Mouse (Mus musculus) intestine, embryonic 16.5 days (tissue): ENCODE data around the gene Sept9. TPM values are rescaled to one million over a fixed set of nuclear protein-coding genes. Genes with fewer than 3 reads are reported as not detected.
A peak's percentile ranks its signal among the peaks of the same experiment; 100 is the strongest.

Source experiments
- ATAC-seq: fragments of 200-750 bp; cut with Nextera tagmentation; 2 replicates; pipeline ENCODE4 v1.8.0; 2017; ENCODE audit warnings: moderate TSS enrichment, moderate library complexity
- H3K27ac ChIP-seq: fragments of 300-500 bp; sonication (generic); 2 replicates; pipeline ENCODE4 v1.5.1; 2014; ENCODE audit warnings: mild to moderate bottlenecking, low read length
- H3K27me3 ChIP-seq: fragments of 300-500 bp; sonication (generic); replicated peaks from 2 replicates; pipeline ENCODE4 v1.6.1; 2014; ENCODE audit warnings: low read length, control low read depth, mixed read lengths; ENCODE audit not compliant: control insufficient read depth, insufficient read depth
- H3K36me3 ChIP-seq: fragments of 300-500 bp; sonication (generic); 2 replicates; pipeline ENCODE4 v1.6.1; 2014; ENCODE audit warnings: low read length, control low read depth; ENCODE audit not compliant: control insufficient read depth, insufficient read depth
- H3K4me1 ChIP-seq: fragments of 300-500 bp; sonication (generic); 2 replicates; pipeline ENCODE4 v1.6.1; 2014; ENCODE audit warnings: low read length, control low read depth, mixed read lengths; ENCODE audit not compliant: control insufficient read depth, insufficient read depth
- H3K4me2 ChIP-seq: fragments of 300-500 bp; sonication (generic); 2 replicates; pipeline ENCODE4 v1.6.1; 2014; ENCODE audit warnings: low read depth, low read length, control low read depth
- H3K4me3 ChIP-seq: fragments of 300-500 bp; sonication (generic); 2 replicates; pipeline ENCODE4 v1.5.1; 2014; ENCODE audit warnings: mild to moderate bottlenecking, low read length
- H3K9ac ChIP-seq: fragments of 300-500 bp; sonication (generic); 2 replicates; pipeline ENCODE4 v1.6.1; 2014; ENCODE audit warnings: low read depth, low read length
- H3K9me3 ChIP-seq: fragments of 300-500 bp; sonication (generic); 2 replicates; pipeline ENCODE4 v1.6.1; 2016; ENCODE audit warnings: low read length, control low read depth; ENCODE audit not compliant: control insufficient read depth
- WGBS: fragments of 180-500 bp; shearing (Covaris S2); extraction: QIAGEN DNeasy Blood & Tissue Kit; methylation state at CpG from one replicate; pipeline ENCODE4 v1.1.7; 2014; 5-methylcytosine and 5-hydroxymethylcytosine counted together
- polyA plus RNA-seq: library from polyadenylated mRNA; unstranded; fragments of >200 nt; fragmentation: Nextera tagmentation; extraction: Ambion mirVana; gene quantifications from 2 replicates; pipeline ENCODE4 v1.2.1, GENCODE M21; 2015

The Sept9 gene
- polyA plus RNA-seq, 1 experiment from 2014 or later: 183 TPM

DNA sequence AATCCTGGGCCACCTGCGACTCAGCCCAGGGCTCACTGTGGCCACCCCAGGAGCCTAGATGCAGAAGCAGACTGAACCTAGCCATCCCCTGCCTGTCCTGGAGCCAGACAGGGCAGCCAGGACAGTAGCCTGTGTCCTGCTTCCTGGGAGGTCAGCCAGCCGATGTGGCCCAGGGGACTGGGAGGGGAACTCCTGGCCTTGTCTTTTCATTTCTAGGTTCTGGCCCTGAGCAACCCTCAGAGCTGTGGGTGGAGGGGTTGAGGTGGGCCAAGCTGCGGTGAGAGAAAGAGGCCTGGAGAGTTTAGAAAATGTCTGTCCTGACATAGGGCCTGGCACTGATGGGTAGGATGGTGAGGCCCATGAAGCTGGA lies 110.4 kb downstream of the Sept9 start:
- Histone ChIP-seq H3K36me3 (no peaks in the 10 kb centered on the region), H3K9ac (no peak overlapping the region), H3K27me3 (no peaks in the 10 kb centered on the region), H3K9me3 (no peaks in the 10 kb centered on the region), H3K4me1 (peaks cover 75% of the 10 kb centered on the region), H3K27ac (peak overlapping the region; percentile 26; the same call in 1 of the 2 replicates), H3K4me3 (no peak overlapping the region), H3K4me2 (no peak overlapping the region)
- WGBS: 79% methylated on average over 3 of the region's 3 CpGs
- no peak for ATAC-seq

DNA sequence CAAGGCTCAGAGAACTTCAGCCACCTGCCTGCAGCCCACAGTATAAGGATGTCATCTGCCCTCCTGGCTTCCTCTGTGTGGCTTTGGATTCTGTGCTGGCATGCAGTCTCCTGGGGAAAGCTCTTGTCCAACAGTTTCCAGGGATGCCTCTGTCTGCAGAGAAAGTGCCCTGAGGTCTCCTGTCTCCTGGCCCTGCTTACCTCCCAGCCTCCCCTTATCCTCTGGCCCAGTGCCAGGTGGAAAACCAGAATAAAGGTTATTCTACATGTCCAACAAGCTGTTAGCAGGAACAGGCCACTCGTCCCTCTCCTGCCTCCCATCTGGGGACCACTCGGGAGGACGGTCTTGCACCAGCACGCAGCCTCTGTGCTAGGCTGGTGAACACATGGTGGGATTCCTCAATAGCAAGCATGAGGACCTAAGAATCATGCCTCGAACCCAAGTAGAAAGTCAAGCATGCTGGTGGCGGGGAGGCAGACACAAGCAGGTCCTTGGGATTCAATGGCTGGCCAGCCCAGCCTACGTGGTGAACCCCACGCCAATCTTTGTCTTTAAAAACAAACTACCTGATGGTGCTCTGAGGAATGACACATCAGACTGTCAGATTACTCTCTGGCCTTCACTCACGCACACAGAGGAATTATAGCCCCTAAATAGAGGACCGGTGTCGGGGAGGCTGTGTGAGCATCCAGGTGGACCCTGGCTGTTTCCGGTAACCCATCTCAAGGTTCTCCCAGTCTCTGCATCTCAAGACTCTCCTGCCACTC lies 111.1 kb downstream of the Sept9 start:
- Histone ChIP-seq H3K9me3 (no peaks in the 10 kb centered on the region), H3K9ac (no peak overlapping the region; the same call in 1 of the 2 replicates), H3K27me3 (no peaks in the 10 kb centered on the region), H3K4me2 (no peak overlapping the region), H3K36me3 (no peaks in the 10 kb centered on the region), H3K4me3 (no peak overlapping the region), H3K4me1 (peaks cover 82% of the 10 kb centered on the region), H3K27ac (peak overlapping the region; percentile 80)
- no peak for ATAC-seq
- WGBS: 82% methylated on average over 12 of the region's 12 CpGs

DNA sequence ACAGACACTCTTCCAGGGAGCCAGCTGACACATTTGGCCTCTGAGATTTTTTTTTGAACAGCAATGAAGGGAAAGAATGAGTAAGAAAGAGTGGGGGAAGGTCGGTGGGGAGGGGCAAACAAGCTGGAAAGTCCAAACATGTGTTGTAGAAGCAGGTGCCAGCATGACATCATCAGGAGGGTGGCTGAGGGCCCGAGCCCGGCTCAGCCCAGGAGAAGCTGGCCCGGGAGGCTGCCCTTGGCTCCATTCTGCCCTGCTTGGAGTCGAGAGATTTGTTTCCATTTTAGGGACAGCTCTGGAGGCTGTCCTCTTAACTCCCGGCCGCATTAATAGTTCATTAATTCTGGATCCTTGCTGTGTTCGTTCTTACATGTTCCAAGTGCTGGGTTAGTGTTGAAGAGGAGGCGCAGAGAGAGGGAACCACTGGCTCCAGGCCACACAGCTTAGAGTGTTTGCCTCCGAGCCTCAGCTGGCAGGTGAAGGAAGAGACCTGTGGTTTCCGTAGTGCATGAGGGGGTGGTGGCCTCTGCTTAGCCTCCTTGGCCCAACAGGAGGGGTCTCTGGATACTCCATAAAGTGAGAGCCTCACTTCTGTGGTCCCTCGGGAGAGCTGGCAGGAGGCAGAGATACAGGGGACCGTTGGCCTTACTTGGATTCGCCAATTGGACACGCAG lies 111.8 kb downstream of the Sept9 start:
- Histone ChIP-seq H3K4me3 (no peak overlapping the region), H3K27ac (peak overlapping the region; percentile 80), H3K36me3 (no peaks in the 10 kb centered on the region), H3K27me3 (no peaks in the 10 kb centered on the region), H3K9me3 (no peaks in the 10 kb centered on the region), H3K9ac (no peak overlapping the region; the same call in 1 of the 2 replicates), H3K4me1 (peaks cover 86% of the 10 kb centered on the region), H3K4me2 (no peak overlapping the region)
- 49% methylated on average over 15 of the region's 15 CpGs for WGBS
- ATAC-seq: no peak

DNA sequence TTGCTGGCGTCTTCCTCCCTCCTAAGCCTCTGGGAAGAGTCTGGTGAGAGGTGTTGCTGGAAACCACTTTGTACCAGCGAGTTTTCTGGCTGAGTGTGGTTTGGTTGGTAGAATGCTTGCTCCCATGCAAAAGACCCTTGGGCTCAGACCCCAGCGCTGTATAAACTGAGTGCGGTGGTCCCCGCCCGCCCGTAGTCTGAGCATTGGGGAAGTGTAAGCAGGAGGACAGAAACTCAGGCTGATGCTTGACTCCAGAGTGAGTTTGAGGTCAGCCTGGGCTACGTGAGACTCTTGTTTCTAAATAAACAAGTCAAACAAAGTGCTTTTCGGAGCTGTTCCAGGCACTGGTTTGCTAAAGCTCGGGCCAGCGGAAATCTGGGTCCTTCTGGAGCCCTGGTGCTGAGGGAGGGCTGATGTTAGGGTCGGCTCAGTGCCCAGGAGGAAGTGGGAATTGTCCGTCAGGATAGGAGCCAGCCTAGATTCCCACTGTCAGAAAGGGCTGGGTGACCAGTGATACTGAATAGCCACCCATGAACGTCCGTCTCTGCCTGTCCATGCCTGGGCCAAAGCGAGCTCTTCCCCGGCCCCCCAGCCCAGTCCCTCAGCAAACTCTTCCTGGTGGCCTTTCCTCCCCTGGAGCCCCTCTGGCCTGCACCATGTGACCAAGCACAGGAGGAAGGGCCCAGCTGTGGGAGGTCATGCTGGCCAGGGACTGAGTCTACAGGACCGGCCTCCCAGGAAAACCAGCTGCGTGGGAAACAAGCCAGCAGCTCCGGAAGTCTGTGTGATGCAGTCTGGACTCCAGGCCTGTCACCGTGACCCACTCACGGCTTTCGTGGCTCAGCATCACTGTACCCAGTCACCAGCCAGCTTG lies 112.8 kb downstream of the Sept9 start:
- Histone ChIP-seq H3K9ac (peak overlapping the region; percentile 26), H3K4me1 (peaks cover 89% of the 10 kb centered on the region)

DNA sequence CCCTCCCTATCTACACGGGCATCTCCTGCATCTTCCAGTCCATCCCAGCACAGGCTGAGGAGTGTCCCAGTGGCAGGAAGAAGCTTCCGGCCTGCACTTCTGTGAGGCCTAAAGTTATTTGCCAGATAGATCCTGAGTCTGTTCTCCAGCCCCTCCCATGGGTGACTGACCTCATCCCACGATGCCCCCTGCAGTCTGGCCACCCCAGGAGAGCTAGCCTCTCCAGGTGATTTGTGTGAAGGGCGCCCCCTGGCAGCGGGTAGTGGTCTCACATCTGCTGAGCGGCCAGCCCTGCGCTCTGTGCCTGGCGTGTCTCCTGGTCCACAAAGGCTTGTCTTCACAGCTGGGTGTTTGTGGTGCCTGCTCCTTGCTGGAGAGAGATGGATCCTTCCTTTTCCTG lies 113.5 kb downstream of the Sept9 start:
- H3K27ac ChIP-seq: peak overlapping the region; percentile 80
- WGBS: 37% methylated on average over 8 of the region's 8 CpGs
- H3K4me1 ChIP-seq: peaks cover 91% of the 10 kb centered on the region
- H3K36me3 ChIP-seq: no peaks in the 10 kb centered on the region
- no peak overlapping the region for H3K4me2 ChIP-seq
- no peaks in the 10 kb centered on the region for H3K9me3 ChIP-seq
- H3K4me3 ChIP-seq: no peak overlapping the region
- peak; percentile 23; the same call in 1 of the 2 replicates for ATAC-seq
- H3K9ac ChIP-seq: peak overlapping the region; percentile 39; the same call in 1 of the 2 replicates
- H3K27me3 ChIP-seq: no peaks in the 10 kb centered on the region

More for the DNA sequence above, 112.8 kb downstream of the Sept9 start:
- Histone ChIP-seq H3K4me2 (no peak overlapping the region), H3K9me3 (no peaks in the 10 kb centered on the region), H3K36me3 (no peaks in the 10 kb centered on the region), H3K4me3 (no peak overlapping the region), H3K27ac (peak overlapping the region; percentile 80), H3K27me3 (no peaks in the 10 kb centered on the region)
- peak; percentile 41 for ATAC-seq
- WGBS: 45% methylated on average over 23 of the region's 23 CpGs

DNA sequence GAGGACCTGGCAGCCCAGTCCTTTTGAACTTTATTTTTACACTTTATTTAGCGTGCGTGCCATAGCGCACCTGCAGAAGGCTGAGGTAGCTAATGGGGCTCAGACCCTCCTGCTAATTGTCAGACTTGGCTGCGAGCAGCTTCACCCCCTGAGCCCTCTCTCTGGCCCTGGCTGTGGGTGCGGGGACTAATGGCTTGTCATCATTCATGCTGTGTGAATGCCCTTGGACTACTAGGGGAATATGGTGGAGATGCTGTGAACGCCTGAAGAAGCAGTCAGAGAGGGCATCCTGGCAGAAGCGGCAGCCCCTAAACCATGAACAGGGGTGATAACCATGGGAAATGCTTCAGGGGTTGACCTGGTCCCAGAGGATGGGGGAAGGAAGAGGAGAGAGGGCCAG lies 114.0 kb downstream of the Sept9 start:
- peaks cover 91% of the 10 kb centered on the region for H3K4me1 ChIP-seq
- no peaks in the 10 kb centered on the region for H3K36me3 ChIP-seq
- 85% methylated on average over 7 of the region's 7 CpGs for WGBS
- no peak overlapping the region for H3K4me3 ChIP-seq
- no peak for ATAC-seq
- peak overlapping the region; percentile 80 for H3K27ac ChIP-seq
- no peaks in the 10 kb centered on the region for H3K27me3 ChIP-seq
- no peak overlapping the region for H3K4me2 ChIP-seq
- peak overlapping the region; percentile 39; the same call in 1 of the 2 replicates for H3K9ac ChIP-seq
- H3K9me3 ChIP-seq: no peaks in the 10 kb centered on the region

DNA sequence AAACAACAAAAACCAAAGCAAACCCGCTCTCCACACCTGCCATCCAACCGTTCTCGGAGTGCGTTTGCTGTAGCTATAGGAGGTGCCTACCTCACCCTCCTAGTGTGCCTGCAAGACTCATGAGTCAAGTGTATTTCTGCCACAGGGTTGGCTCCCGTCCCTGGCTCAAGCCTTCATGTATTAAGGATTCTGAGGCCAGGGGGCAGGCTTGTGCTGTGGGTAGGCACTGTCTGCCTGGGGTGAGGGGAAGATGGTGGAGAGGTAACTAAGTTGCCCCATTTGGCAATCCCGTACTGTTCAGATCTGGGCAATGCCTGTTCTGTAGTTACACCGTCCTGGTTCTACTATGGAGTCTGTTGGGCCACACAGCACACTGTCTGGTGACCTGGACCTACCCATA lies 114.6 kb downstream of the Sept9 start:
- Histone ChIP-seq H3K36me3 (no peaks in the 10 kb centered on the region), H3K27me3 (no peaks in the 10 kb centered on the region), H3K4me3 (no peak overlapping the region), H3K27ac (no peak overlapping the region), H3K4me1 (peaks cover 91% of the 10 kb centered on the region), H3K9ac (0 out of 2 replicates have a peak overlapping the region, but pooled peaks have one; percentile 4), H3K4me2 (no peak overlapping the region), H3K9me3 (no peaks in the 10 kb centered on the region)
- 89% methylated on average over 7 of the region's 7 CpGs for WGBS
- ATAC-seq: no peak

DNA sequence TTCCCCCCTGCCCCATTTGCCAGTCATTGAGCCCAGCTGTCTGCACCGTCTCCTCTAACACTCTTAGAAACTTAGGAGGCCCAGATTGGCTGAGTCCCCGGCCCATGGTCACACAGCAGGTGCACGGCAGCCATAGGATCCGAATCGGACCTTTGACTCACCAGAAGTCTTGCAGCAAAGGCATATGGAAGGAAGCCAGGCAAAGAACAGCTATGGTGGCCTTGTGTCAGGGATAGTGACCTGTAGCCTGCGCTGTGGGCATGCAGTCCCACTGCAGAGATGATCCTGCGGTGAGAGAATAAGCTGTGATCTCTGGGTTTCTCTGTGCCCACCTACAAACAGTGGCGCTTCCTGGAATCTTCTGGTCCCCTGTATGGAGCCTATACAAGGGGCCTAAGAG lies 115.1 kb downstream of the Sept9 start:
- Histone ChIP-seq H3K36me3 (no peaks in the 10 kb centered on the region), H3K4me3 (no peak overlapping the region), H3K9ac (0 out of 2 replicates have a peak overlapping the region, but pooled peaks have one; percentile 4), H3K4me2 (no peak overlapping the region), H3K9me3 (no peaks in the 10 kb centered on the region), H3K27me3 (no peaks in the 10 kb centered on the region), H3K4me1 (peaks cover 91% of the 10 kb centered on the region), H3K27ac (peak overlapping the region; percentile 67)
- no peak for ATAC-seq
- 92% methylated on average over 8 of the region's 8 CpGs for WGBS

DNA sequence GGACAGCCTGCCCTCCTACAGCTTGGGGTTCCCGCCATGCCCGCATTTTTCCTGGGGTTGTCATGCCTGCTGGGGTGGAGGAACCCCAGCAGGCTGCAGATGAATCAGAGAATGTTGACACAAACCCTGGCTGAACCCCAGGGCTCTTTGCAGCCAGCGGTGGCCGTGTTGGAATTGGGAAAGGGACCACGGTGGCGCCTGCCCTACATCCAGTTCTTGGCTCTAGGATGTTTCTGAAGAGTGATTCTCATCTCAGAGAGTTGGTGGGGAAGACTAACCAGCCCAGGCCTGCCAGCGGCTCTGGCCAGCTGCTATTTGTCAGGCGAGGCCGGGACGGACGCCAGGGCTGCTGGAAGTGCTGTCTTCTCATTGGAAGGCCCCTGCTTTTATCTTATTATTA lies 115.8 kb downstream of the Sept9 start:
- H3K9me3 ChIP-seq: no peaks in the 10 kb centered on the region
- H3K9ac ChIP-seq: 0 out of 2 replicates have a peak overlapping the region, but pooled peaks have one; percentile 35
- no peak overlapping the region for H3K4me2 ChIP-seq
- H3K27ac ChIP-seq: peak overlapping the region; percentile 67
- 49% methylated on average over 11 of the region's 11 CpGs for WGBS
- no peak overlapping the region for H3K4me3 ChIP-seq
- H3K36me3 ChIP-seq: no peaks in the 10 kb centered on the region
- ATAC-seq: no peak
- no peaks in the 10 kb centered on the region for H3K27me3 ChIP-seq
- H3K4me1 ChIP-seq: peaks cover 91% of the 10 kb centered on the region
